Mouse (Mus musculus) embryonic facial prominence, embryonic 11.5 days (tissue): ENCODE measurements at regions not wholly inside any gene's neighbourhood (a gene's known extent, or its start where the extent isn't known, plus 50 kb on each side); places are given as distances from the start of the nearest gene placed in this dataset.

Experiments used
- ATAC-seq: fragments of 200-750 bp; cut with Nextera tagmentation; replicated peaks from 2 replicates; pipeline ENCODE4 v1.8.0; 2017; ENCODE audit warnings: low read depth; ENCODE audit not compliant: insufficient number of reproducible peaks, low FRiP score, low TSS enrichment
- DNase-seq: peaks from one replicate; pipeline ENCODE4 v3.0.0-alpha.2; 2015; ENCODE audit warnings: low spot score
- H3K27ac ChIP-seq: fragments of 300-500 bp; sonication (generic); replicated peaks from 2 replicates; pipeline ENCODE4 v1.5.1; 2014; ENCODE audit warnings: mild to moderate bottlenecking, low read depth, low read length, control low read depth
- H3K27me3 ChIP-seq: fragments of 300-500 bp; sonication (generic); 2 replicates; pipeline ENCODE4 v1.6.1; 2014; ENCODE audit warnings: mild to moderate bottlenecking, low read length, moderate library complexity, mixed read lengths; ENCODE audit not compliant: control insufficient read depth, insufficient read depth
- H3K36me3 ChIP-seq: fragments of 300-500 bp; sonication (generic); replicated peaks from 2 replicates; pipeline ENCODE4 v1.6.1; 2014; ENCODE audit warnings: low read depth, mild to moderate bottlenecking, low read length, moderate library complexity, mixed read lengths; ENCODE audit not compliant: control insufficient read depth, insufficient read depth
- H3K4me1 ChIP-seq: fragments of 300-500 bp; sonication (generic); 2 replicates; pipeline ENCODE4 v1.6.1; 2014; ENCODE audit warnings: low read length, mixed read lengths; ENCODE audit not compliant: control insufficient read depth, insufficient read depth
- H3K4me2 ChIP-seq: fragments of 300-500 bp; sonication (generic); 2 replicates; pipeline ENCODE4 v1.6.1; 2014; ENCODE audit warnings: low read depth, mild to moderate bottlenecking, control low read depth, low read length, moderate library complexity
- H3K4me3 ChIP-seq: fragments of 300-500 bp; sonication (generic); 2 replicates; pipeline ENCODE4 v1.5.1; 2014; ENCODE audit warnings: low read depth, low read length, control low read depth
- H3K9ac ChIP-seq: fragments of 300-500 bp; sonication (generic); replicated peaks from 2 replicates; pipeline ENCODE4 v1.6.1; 2014; ENCODE audit warnings: mild to moderate bottlenecking, control low read depth, low read length
- H3K9me3 ChIP-seq: fragments of 300-500 bp; sonication (generic); replicated peaks from 2 replicates; pipeline ENCODE4 v1.6.1; 2016; ENCODE audit warnings: mild to moderate bottlenecking, low read length, inconsistent platforms, mixed read lengths; ENCODE audit not compliant: control insufficient read depth
- WGBS: fragments of 180-500 bp; shearing (Covaris S2); extraction: QIAGEN DNeasy Blood & Tissue Kit; methylation state at CpG from one replicate; pipeline ENCODE4 v1.1.7; 2014; 5-methylcytosine and 5-hydroxymethylcytosine counted together

- Histone ChIP-seq H3K27me3 (no peaks in the 10 kb centered on the region), H3K4me1 (no peaks in the 10 kb centered on the region; the same call in 1 of the 2 replicates), H3K4me2 (no peak overlapping the region), H3K9ac (no peak overlapping the region), H3K27ac (no peak overlapping the region), H3K9me3 (no peaks in the 10 kb centered on the region), H3K4me3 (no peak overlapping the region), H3K36me3 (no peaks in the 10 kb centered on the region)
- DNase-seq = no peak
- 68% methylated on average over 8 of the region's 8 CpGs for WGBS
- no peak for ATAC-seq
Measured at GRCm38 (mm10) chr1:61143754-61144066, 166.0 kb downstream of the Icos start.

- H3K9me3 ChIP-seq = no peaks in the 10 kb centered on the region
- WGBS = 21% methylated on average over 4 of the region's 4 CpGs
- no peak overlapping the region for H3K4me3 ChIP-seq
- H3K27ac ChIP-seq = no peak overlapping the region
- H3K9ac ChIP-seq = no peak overlapping the region
- no peaks in the 10 kb centered on the region for H3K36me3 ChIP-seq
- H3K27me3 ChIP-seq = no peaks in the 10 kb centered on the region
- ATAC-seq = no peak
- no peaks in the 10 kb centered on the region; the same call in 1 of the 2 replicates for H3K4me1 ChIP-seq
- no peak overlapping the region for H3K4me2 ChIP-seq
- no peak for DNase-seq
Measured at GRCm38 (mm10) chr1:61145013-61145412, 167.3 kb downstream of the Icos start.

GRCm38 (mm10) chr1:61145572-61145971 lies 167.8 kb downstream of the Icos start:
- Histone ChIP-seq H3K4me3 (no peak overlapping the region), H3K27ac (no peak overlapping the region), H3K27me3 (no peaks in the 10 kb centered on the region), H3K9me3 (no peaks in the 10 kb centered on the region), H3K36me3 (no peaks in the 10 kb centered on the region), H3K9ac (no peak overlapping the region), H3K4me1 (no peaks in the 10 kb centered on the region; the same call in 1 of the 2 replicates), H3K4me2 (no peak overlapping the region)
- ATAC-seq (no peak; the same call in 1 of the 2 replicates), DNase-seq (no peak)
- WGBS = 43% methylated on average over 7 of the region's 7 CpGs

- ATAC-seq (no peak), DNase-seq (no peak)
- Histone ChIP-seq H3K27me3 (no peaks in the 10 kb centered on the region), H3K9ac (no peak overlapping the region), H3K4me3 (no peak overlapping the region), H3K4me1 (no peaks in the 10 kb centered on the region; the same call in 1 of the 2 replicates), H3K27ac (no peak overlapping the region), H3K36me3 (no peaks in the 10 kb centered on the region), H3K9me3 (no peaks in the 10 kb centered on the region), H3K4me2 (no peak overlapping the region)
- WGBS = 23% methylated on average over 3 of the region's 3 CpGs
Measured at GRCm38 (mm10) chr1:61146222-61146723, 168.5 kb downstream of the Icos start.

GRCm38 (mm10) chr1:61151742-61152141 lies 174.0 kb downstream of the Icos start:
- DNase-seq (no peak), ATAC-seq (no peak)
- Histone ChIP-seq H3K27me3 (no peaks in the 10 kb centered on the region), H3K27ac (no peak overlapping the region), H3K4me2 (no peak overlapping the region), H3K9ac (no peak overlapping the region), H3K4me3 (no peak overlapping the region), H3K9me3 (no peaks in the 10 kb centered on the region), H3K4me1 (no peaks in the 10 kb centered on the region), H3K36me3 (no peaks in the 10 kb centered on the region)
- 32% methylated on average over 2 of the region's 2 CpGs for WGBS

GRCm38 (mm10) chr1:61152157-61152556 lies 174.4 kb downstream of the Icos start:
- ATAC-seq (no peak), DNase-seq (no peak)
- Histone ChIP-seq H3K9ac (no peak overlapping the region), H3K9me3 (no peaks in the 10 kb centered on the region), H3K4me2 (no peak overlapping the region), H3K27me3 (no peaks in the 10 kb centered on the region), H3K36me3 (no peaks in the 10 kb centered on the region), H3K4me3 (no peak overlapping the region), H3K4me1 (no peaks in the 10 kb centered on the region), H3K27ac (no peak overlapping the region)
- 65% methylated on average over 5 of the region's 5 CpGs for WGBS

- H3K4me1 ChIP-seq = no peaks in the 10 kb centered on the region
Measured at GRCm38 (mm10) chr1:61154216-61154615, 176.5 kb downstream of the Icos start.

GRCm38 (mm10) chr1:61157271-61157670 lies 179.5 kb downstream of the Icos start:
- Histone ChIP-seq H3K9ac (no peak overlapping the region), H3K4me3 (no peak overlapping the region), H3K27ac (no peak overlapping the region), H3K4me1 (no peaks in the 10 kb centered on the region), H3K4me2 (no peak overlapping the region), H3K36me3 (no peaks in the 10 kb centered on the region), H3K27me3 (no peaks in the 10 kb centered on the region), H3K9me3 (no peaks in the 10 kb centered on the region)
- ATAC-seq (no peak), DNase-seq (no peak)
- 82% methylated on average over 4 of the region's 4 CpGs for WGBS

More at GRCm38 (mm10) chr1:61154216-61154615, 176.5 kb downstream of the Icos start:
- Histone ChIP-seq H3K9ac (no peak overlapping the region), H3K27ac (no peak overlapping the region), H3K4me3 (no peak overlapping the region), H3K9me3 (no peaks in the 10 kb centered on the region), H3K4me2 (no peak overlapping the region), H3K36me3 (no peaks in the 10 kb centered on the region), H3K27me3 (no peaks in the 10 kb centered on the region)
- ATAC-seq (no peak), DNase-seq (no peak)
- 96% methylated on average over 3 of the region's 3 CpGs for WGBS
